In genomic region chr8:71392871-71393270, GRCm38 (mm10) we compare ENCODE assay signal across 9 mouse cellular contexts. TPM values are rescaled to one million over a fixed set of nuclear protein-coding genes. Genes with fewer than 3 reads are reported as not detected.
DNase-seq lines count a peak whose midpoint lies in the region; ATAC-seq and TF ChIP-seq lines count a peak whose summit lies in the region.
"Had no signal": no experiment of that assay in that cellular context is flagged by ENCODE, and none has a peak within 500 bp of the region (broad histone marks: within the 10 kb centered on the region; RNA-seq: fewer than 3 reads in every experiment).

No protein-coding gene starts in this region.

- H3K4me3 ChIP-seq in hindbrain, postnatal 0 days (ENCODE audit: low read length) = no peak overlapping the region
- H3K4me3 ChIP-seq in hindbrain, embryonic 14.5 days (replicated peaks; ENCODE audit: low read length) = no peak overlapping the region
- 0 out of 2 replicates have a peak overlapping the region, but pooled peaks have one; percentile 11 for H3K4me3 ChIP-seq in embryonic facial prominence, embryonic 13.5 days
- H3K4me3 ChIP-seq in liver, embryonic 11.5 days (ENCODE audit: low read depth, low read length) = 0 out of 2 replicates have a peak overlapping the region, but pooled peaks have one; percentile 7
- H3K4me3 ChIP-seq: left cerebral cortex, adult 2 months had no signal

- no peak for TF ChIP-seq CTCF in hindbrain, postnatal 0 days (IDR thresholded peaks at IDR 0.05; ENCODE audit: low read depth)

- no peak overlapping the region for H3K27ac ChIP-seq in hindbrain, postnatal 0 days
- no peak overlapping the region for H3K27ac ChIP-seq in hindbrain, embryonic 14.5 days
- no peak overlapping the region for H3K27ac ChIP-seq in embryonic facial prominence, embryonic 13.5 days
- H3K27ac ChIP-seq in liver, embryonic 11.5 days (ENCODE audit: low read depth, low read length) = no peak overlapping the region
- H3K27ac ChIP-seq: left cerebral cortex, adult 2 months had no signal

- no peaks in the 10 kb centered on the region for H3K9me3 ChIP-seq in hindbrain, postnatal 0 days (ENCODE audit: low read length)
- H3K9me3 ChIP-seq in hindbrain, embryonic 14.5 days (ENCODE audit: control insufficient read depth, low read length) = no peaks in the 10 kb centered on the region
- H3K9me3 ChIP-seq in embryonic facial prominence, embryonic 13.5 days = no peaks in the 10 kb centered on the region
- no peaks in the 10 kb centered on the region for H3K9me3 ChIP-seq in liver, embryonic 11.5 days (ENCODE audit: control insufficient read depth, low read length)

- H3K27me3 ChIP-seq in hindbrain, postnatal 0 days (ENCODE audit: insufficient read depth, low read length) = no peaks in the 10 kb centered on the region
- no peaks in the 10 kb centered on the region for H3K27me3 ChIP-seq in hindbrain, embryonic 14.5 days (ENCODE audit: control insufficient read depth, insufficient read depth, low read length)
- no peaks in the 10 kb centered on the region for H3K27me3 ChIP-seq in embryonic facial prominence, embryonic 13.5 days
- no peaks in the 10 kb centered on the region for H3K27me3 ChIP-seq in liver, embryonic 11.5 days (replicated peaks; ENCODE audit: control insufficient read depth, insufficient read depth, low read length)

- H3K9ac ChIP-seq in hindbrain, postnatal 0 days (replicated peaks; ENCODE audit: low read length) = no peak overlapping the region
- no peak overlapping the region for H3K9ac ChIP-seq in hindbrain, embryonic 14.5 days
- H3K9ac ChIP-seq in embryonic facial prominence, embryonic 13.5 days = no peak overlapping the region
- H3K9ac ChIP-seq in liver, embryonic 11.5 days (ENCODE audit: low read depth, low read length) = no peak overlapping the region

- DNase-seq in hindbrain, postnatal 0 days (ENCODE audit: low spot score) = peak; percentile 37
- DNase-seq in hindbrain, embryonic 14.5 days (ENCODE audit: low spot score) = no peak
- DNase-seq in ZHBTc4 (ENCODE audit: low read depth, low spot score) = peak; percentile 80
- no peak for DNase-seq in liver, embryonic 11.5 days (ENCODE audit: low spot score)
- no peak for DNase-seq in spleen, postnatal 4 days (ENCODE audit: low spot score in 2 of 2)
- no peak for DNase-seq in ovary, postnatal 14 days (ENCODE audit: low spot score)
- DNase-seq in right cerebral cortex, postnatal 4 days = no peak

- no peak for ATAC-seq in hindbrain, postnatal 0 days
- ATAC-seq in hindbrain, embryonic 14.5 days (ENCODE audit: low FRiP score) = no peak
- no peak for ATAC-seq in embryonic facial prominence, embryonic 13.5 days (ENCODE audit: insufficient number of reproducible peaks, insufficient read depth, low FRiP score, low TSS enrichment, low read depth)
- 0 out of 2 replicates have a peak, but pooled peaks have one; percentile 32 for ATAC-seq in liver, embryonic 11.5 days (replicated peaks; ENCODE audit: low FRiP score)

- H3K36me3 ChIP-seq in hindbrain, postnatal 0 days (ENCODE audit: insufficient read depth, low read length) = no peaks in the 10 kb centered on the region
- H3K36me3 ChIP-seq in hindbrain, embryonic 14.5 days (replicated peaks; ENCODE audit: control insufficient read depth, insufficient read depth) = no peaks in the 10 kb centered on the region
- no peaks in the 10 kb centered on the region for H3K36me3 ChIP-seq in embryonic facial prominence, embryonic 13.5 days
- H3K36me3 ChIP-seq in liver, embryonic 11.5 days (ENCODE audit: control insufficient read depth, insufficient read depth, low read length) = no peaks in the 10 kb centered on the region

- 16% methylated on average over 3 of the region's 3 CpGs for WGBS in hindbrain, postnatal 0 days
- 21% methylated on average over 3 of the region's 3 CpGs for WGBS in hindbrain, embryonic 14.5 days
- WGBS in embryonic facial prominence, embryonic 13.5 days = 5% methylated on average over 3 of the region's 3 CpGs
- WGBS in liver, embryonic 11.5 days = 21% methylated on average over 3 of the region's 3 CpGs

- H3K4me1 ChIP-seq in hindbrain, postnatal 0 days (ENCODE audit: insufficient read depth, low read length) = peaks cover 10% of the 10 kb centered on the region
- H3K4me1 ChIP-seq in hindbrain, embryonic 14.5 days (replicated peaks; ENCODE audit: control insufficient read depth, insufficient read depth, low read length) = peaks cover 11% of the 10 kb centered on the region; the same call in 1 of the 2 replicates
- peaks cover 7% of the 10 kb centered on the region for H3K4me1 ChIP-seq in embryonic facial prominence, embryonic 13.5 days
- peaks cover 14% of the 10 kb centered on the region for H3K4me1 ChIP-seq in liver, embryonic 11.5 days (replicated peaks; ENCODE audit: control insufficient read depth, insufficient read depth, low read length)

- H3K4me2 ChIP-seq in hindbrain, postnatal 0 days (ENCODE audit: low read depth, low read length) = no peak overlapping the region
- no peak overlapping the region for H3K4me2 ChIP-seq in hindbrain, embryonic 14.5 days (replicated peaks)
- H3K4me2 ChIP-seq in embryonic facial prominence, embryonic 13.5 days = peak overlapping the region; percentile 35
- H3K4me2 ChIP-seq in liver, embryonic 11.5 days = peak overlapping the region; percentile 18; the same call in 1 of the 2 replicates

RNA-seq across cellular contexts. Expression of gene Ushbp1, which starts 2.7 kb away (rescaled TPM):
- 2.9 and 4.8 TPM in 2 replicates for total RNA-seq in hindbrain, postnatal 0 days (2014; rRNA removed)
- polyA plus RNA-seq in hindbrain, postnatal 0 days (2015; fragmentation: Nextera tagmentation; extraction: Ambion mirVana) = 5.1 and 5.3 TPM in 2 replicates
- polyA plus RNA-seq in hindbrain, embryonic 14.5 days (2014; fragmentation: Nextera tagmentation; extraction: Ambion mirVana) = 4.7 and 6.0 TPM in 2 replicates
- polyA plus RNA-seq in embryonic facial prominence, embryonic 13.5 days (2015; fragmentation: Nextera tagmentation; extraction: Ambion mirVana) = 7.4 and 7.8 TPM in 2 replicates
- 6.6 and 6.7 TPM in 2 replicates for polyA plus RNA-seq in liver, embryonic 11.5 days (2014; fragmentation: Nextera tagmentation; extraction: Ambion mirVana)

RNA-seq across cellular contexts. Expression of gene Babam1, which starts 3.8 kb away (rescaled TPM):
- 75.6 and 103 TPM in 2 replicates for total RNA-seq in hindbrain, postnatal 0 days (2014; rRNA removed)
- polyA plus RNA-seq in hindbrain, postnatal 0 days (2015; fragmentation: Nextera tagmentation; extraction: Ambion mirVana) = 94.7 and 95.0 TPM in 2 replicates
- polyA plus RNA-seq in hindbrain, embryonic 14.5 days (2014; fragmentation: Nextera tagmentation; extraction: Ambion mirVana) = 88.2 and 89.7 TPM in 2 replicates
- polyA plus RNA-seq in embryonic facial prominence, embryonic 13.5 days (2015; fragmentation: Nextera tagmentation; extraction: Ambion mirVana) = 88.9 and 104 TPM in 2 replicates
- polyA plus RNA-seq in liver, embryonic 11.5 days (2014; fragmentation: Nextera tagmentation; extraction: Ambion mirVana) = 102 and 111 TPM in 2 replicates

RNA-seq across cellular contexts. Expression of gene Nr2f6, which starts 11.1 kb away (rescaled TPM):
- 127 and 129 TPM in 2 replicates for total RNA-seq in hindbrain, postnatal 0 days (2014; rRNA removed)
- polyA plus RNA-seq in hindbrain, postnatal 0 days (2015; fragmentation: Nextera tagmentation; extraction: Ambion mirVana) = 33.8 and 34.1 TPM in 2 replicates
- polyA plus RNA-seq in hindbrain, embryonic 14.5 days (2014; fragmentation: Nextera tagmentation; extraction: Ambion mirVana) = 35.9 and 37.5 TPM in 2 replicates
- 43.8 and 46.6 TPM in 2 replicates for polyA plus RNA-seq in embryonic facial prominence, embryonic 13.5 days (2015; fragmentation: Nextera tagmentation; extraction: Ambion mirVana)
- 43.7 and 44.6 TPM in 2 replicates for polyA plus RNA-seq in liver, embryonic 11.5 days (2014; fragmentation: Nextera tagmentation; extraction: Ambion mirVana)

RNA-seq across cellular contexts. Expression of gene Ankle1, which starts 12.9 kb away (rescaled TPM):
- total RNA-seq in hindbrain, postnatal 0 days (2014; rRNA removed) = 5.1 and 12.0 TPM in 2 replicates
- polyA plus RNA-seq in hindbrain, postnatal 0 days (2015; fragmentation: Nextera tagmentation; extraction: Ambion mirVana) = 5.1 and 5.9 TPM in 2 replicates
- 3.8 and 4.7 TPM in 2 replicates for polyA plus RNA-seq in hindbrain, embryonic 14.5 days (2014; fragmentation: Nextera tagmentation; extraction: Ambion mirVana)
- 44.4 and 45.0 TPM in 2 replicates for polyA plus RNA-seq in embryonic facial prominence, embryonic 13.5 days (2015; fragmentation: Nextera tagmentation; extraction: Ambion mirVana)
- polyA plus RNA-seq in liver, embryonic 11.5 days (2014; fragmentation: Nextera tagmentation; extraction: Ambion mirVana) = 43.9 and 52.9 TPM in 2 replicates

RNA-seq across cellular contexts. Expression of gene Ocel1, which starts 21.8 kb away (rescaled TPM):
- 11.8 and 12.3 TPM in 2 replicates for total RNA-seq in hindbrain, postnatal 0 days (2014; rRNA removed)
- 5.0 and 5.8 TPM in 2 replicates for polyA plus RNA-seq in hindbrain, postnatal 0 days (2015; fragmentation: Nextera tagmentation; extraction: Ambion mirVana)
- polyA plus RNA-seq in hindbrain, embryonic 14.5 days (2014; fragmentation: Nextera tagmentation; extraction: Ambion mirVana) = 4.8 and 5.0 TPM in 2 replicates
- polyA plus RNA-seq in embryonic facial prominence, embryonic 13.5 days (2015; fragmentation: Nextera tagmentation; extraction: Ambion mirVana) = 4.2 and 5.4 TPM in 2 replicates
- polyA plus RNA-seq in liver, embryonic 11.5 days (2014; fragmentation: Nextera tagmentation; extraction: Ambion mirVana) = 5.8 and 6.9 TPM in 2 replicates

Comparison
In these comparisons a context has a peak if more than half of its experiments do, and no peak if none do; other contexts are left out.
1. DNase-seq: peak in hindbrain, postnatal 0 days (single experiment) and ZHBTc4 (single experiment); none in hindbrain, embryonic 14.5 days (single experiment), liver, embryonic 11.5 days (single experiment), spleen, postnatal 4 days (0 of 2), ovary, postnatal 14 days (single experiment) and right cerebral cortex, postnatal 4 days (single experiment).
2. H3K4me2 ChIP-seq: peak in embryonic facial prominence, embryonic 13.5 days (single experiment) and liver, embryonic 11.5 days (single experiment); none in hindbrain, postnatal 0 days (single experiment) and hindbrain, embryonic 14.5 days (single experiment).
3. H3K4me3 ChIP-seq: peak in embryonic facial prominence, embryonic 13.5 days (single experiment) and liver, embryonic 11.5 days (single experiment); none in hindbrain, postnatal 0 days (single experiment) and hindbrain, embryonic 14.5 days (single experiment).